Comparison of ENCODE assay signal across 13 mouse cellular contexts in genomic region chr1:91207334-91208074, GRCm38 (mm10). TPM values are rescaled to one million over a fixed set of nuclear protein-coding genes. Genes with fewer than 3 reads are reported as not detected.
DNase-seq lines count a peak whose midpoint lies in the region; ATAC-seq and TF ChIP-seq lines count a peak whose summit lies in the region.
"Had no signal": no experiment of that assay in that cellular context is flagged by ENCODE, and none has a peak within 500 bp of the region (broad histone marks: within the 10 kb centered on the region; RNA-seq: fewer than 3 reads in every experiment).

No protein-coding gene starts in this region.

- no peak overlapping the region for H3K4me3 ChIP-seq in heart, postnatal 0 days (ENCODE audit: low read depth, low read length)
- H3K4me3 ChIP-seq in intestine, postnatal 0 days (ENCODE audit: low read depth, low read length): no peak overlapping the region
- H3K4me3 ChIP-seq: heart, adult 2 months; hindbrain, embryonic 13.5 days had no signal

- no peak for ATAC-seq in heart, postnatal 0 days (ENCODE audit: insufficient read depth, low read depth)
- peak; percentile 89 for ATAC-seq in intestine, postnatal 0 days

- H3K9me3 ChIP-seq in heart, postnatal 0 days (replicated peaks; ENCODE audit: control insufficient read depth, low read length): no peaks in the 10 kb centered on the region
- H3K9me3 ChIP-seq in intestine, postnatal 0 days (ENCODE audit: control insufficient read depth): no peaks in the 10 kb centered on the region
- H3K9me3 ChIP-seq: hindbrain, embryonic 13.5 days had no signal

- H3K27me3 ChIP-seq in heart, postnatal 0 days (ENCODE audit: control insufficient read depth, insufficient read depth, low read length): no peaks in the 10 kb centered on the region
- no peaks in the 10 kb centered on the region for H3K27me3 ChIP-seq in intestine, postnatal 0 days (replicated peaks; ENCODE audit: control insufficient read depth, insufficient read depth, low read length)
- H3K27me3 ChIP-seq: hindbrain, embryonic 13.5 days had no signal

- no peak for TF ChIP-seq CTCF in heart, postnatal 0 days (IDR thresholded peaks at IDR 0.05; ENCODE audit: low read depth)
- TF ChIP-seq CTCF in intestine, postnatal 0 days (IDR thresholded peaks at IDR 0.05; ENCODE audit: low read depth): peak; percentile 40

- no peak overlapping the region for H3K4me2 ChIP-seq in heart, postnatal 0 days (ENCODE audit: low read depth, low read length)
- H3K4me2 ChIP-seq in intestine, postnatal 0 days (replicated peaks; ENCODE audit: low read depth): no peak overlapping the region
- H3K4me2 ChIP-seq: hindbrain, embryonic 13.5 days had no signal

- no peak overlapping the region for H3K9ac ChIP-seq in heart, postnatal 0 days (replicated peaks; ENCODE audit: low read depth, low read length)
- no peak overlapping the region for H3K9ac ChIP-seq in intestine, postnatal 0 days (ENCODE audit: low read depth, low read length)
- H3K9ac ChIP-seq: hindbrain, embryonic 13.5 days; liver, embryonic 14.5 days had no signal

- peaks cover 45% of the 10 kb centered on the region for H3K4me1 ChIP-seq in heart, postnatal 0 days (ENCODE audit: control insufficient read depth, insufficient read depth)
- no peaks in the 10 kb centered on the region for H3K4me1 ChIP-seq in intestine, postnatal 0 days (replicated peaks; ENCODE audit: control insufficient read depth, insufficient read depth, low read length)

- DNase-seq in adrenal gland, postnatal 14 days: peak; percentile 26
- DNase-seq in adrenal gland, postnatal 4 days (ENCODE audit: low spot score in 2 of 2): no peak
- no peak for DNase-seq in heart, postnatal 0 days (ENCODE audit: low spot score)
- no peak for DNase-seq in heart, adult 9 months (ENCODE audit: low spot score in 2 of 2)
- peak; percentile 57 for DNase-seq in 416B (ENCODE audit: low read depth)
- no peak for DNase-seq in MN1 (ENCODE audit: low spot score)
- no peak for DNase-seq in retina, embryonic 14.5 days (ENCODE audit: low spot score)
- DNase-seq: layer of hippocampus, postnatal 36 days; spleen, adult 18-20 months had no signal

- H3K27ac ChIP-seq in heart, postnatal 0 days (ENCODE audit: low read depth): peak overlapping the region; percentile 98; the same call in 1 of the 2 replicates
- H3K27ac ChIP-seq in intestine, postnatal 0 days (ENCODE audit: low read depth, low read length): no peak overlapping the region; the same call in 1 of the 2 replicates
- H3K27ac ChIP-seq: heart, adult 2 months; liver, embryonic 14.5 days had no signal

- no peaks in the 10 kb centered on the region for H3K36me3 ChIP-seq in heart, postnatal 0 days (replicated peaks; ENCODE audit: control insufficient read depth, insufficient read depth, low read length)
- H3K36me3 ChIP-seq in intestine, postnatal 0 days (ENCODE audit: control insufficient read depth, insufficient read depth): no peaks in the 10 kb centered on the region
- H3K36me3 ChIP-seq: hindbrain, embryonic 13.5 days had no signal

- 57% methylated on average over 3 of the region's 3 CpGs for WGBS in heart, postnatal 0 days
- 53% methylated on average over 3 of the region's 3 CpGs for WGBS in intestine, postnatal 0 days

- no peak for TF ChIP-seq EP300 in heart, postnatal 0 days (IDR thresholded peaks at IDR 0.05; ENCODE audit: low read depth)

RNA-seq across cellular contexts. Expression of gene Ramp1, which starts 27.9 kb away (rescaled TPM):
- 8.0 and 9.5 TPM in 2 replicates for total RNA-seq in adrenal gland, postnatal 14 days (2021)
- total RNA-seq in adrenal gland, postnatal 4 days (2021): 10 to 100 TPM in 1 of 2 experiments, 1 to 10 TPM in 1; 10.0 to 12.2 TPM
- total RNA-seq in heart, postnatal 0 days (2014; rRNA removed; ENCODE audit: low replicate concordance): 46.7 and 59.5 TPM in 2 replicates
- polyA plus RNA-seq in heart, postnatal 0 days (2015; fragmentation: Nextera tagmentation; extraction: Ambion mirVana): 62.4 and 65.5 TPM in 2 replicates
- 16.1 and 16.5 TPM in 2 replicates for polyA plus RNA-seq in intestine, postnatal 0 days (2015; fragmentation: Nextera tagmentation; extraction: Ambion mirVana)

RNA-seq across cellular contexts. Expression of gene Ube2f, which starts 42.6 kb away (rescaled TPM):
- total RNA-seq in adrenal gland, postnatal 14 days (2021): 70.5 and 85.1 TPM in 2 replicates
- 10 to 100 TPM; 49.7 to 52.0 TPM for total RNA-seq in adrenal gland, postnatal 4 days (2021)
- 23.5 and 69.6 TPM in 2 replicates for total RNA-seq in heart, postnatal 0 days (2014; rRNA removed; ENCODE audit: low replicate concordance)
- polyA plus RNA-seq in heart, postnatal 0 days (2015; fragmentation: Nextera tagmentation; extraction: Ambion mirVana): 77.9 and 79.3 TPM in 2 replicates
- 55.5 and 57.9 TPM in 2 replicates for polyA plus RNA-seq in intestine, postnatal 0 days (2015; fragmentation: Nextera tagmentation; extraction: Ambion mirVana)

Comparison
In these comparisons a context has a peak if more than half of its experiments do, and no peak if none do; other contexts are left out.
1. DNase-seq: peak in adrenal gland, postnatal 14 days (single experiment) and 416B (single experiment); none in adrenal gland, postnatal 4 days (0 of 2), heart, postnatal 0 days (single experiment), heart, adult 9 months (0 of 2), MN1 (single experiment) and retina, embryonic 14.5 days (single experiment).